Mouse (Mus musculus) embryonic stem cell, embryonic (primary cell): ENCODE measurements at regions not wholly inside any gene's neighbourhood (a gene's known extent, or its start where the extent isn't known, plus 50 kb on each side); places are given as distances from the start of the nearest gene placed in this dataset.

Source experiments
- CTCF ChIA-PET, 4 experiments: fragments of 300-600 bp in 2 of 4; fragments of 350-600 bp in 2 of 4; sonication (Branson Sonifier 250); formaldehyde crosslinking; loops; one replicate each; lab custom pipeline; 2022; ENCODE audit warnings: inconsistent platforms in 2 of 4; lab: Charles Lee
- POLR2A ChIA-PET, 4 experiments: fragments of 300-600 bp in 2 of 4; fragments of 350-600 bp in 2 of 4; sonication (Branson Sonifier 250); formaldehyde crosslinking; loops; one replicate each; lab custom pipeline; 2022; ENCODE audit warnings: antibody characterized with exemption in 4 of 4, inconsistent platforms in 1 of 4; lab: Charles Lee

GRCm38 (mm10) chr6:101446316-101446715, 68.6 kb upstream of the Pdzrn3 start:
- CTCF ChIA-PET: no interaction called here
- POLR2A ChIA-PET: interaction anchor here in 1 of 4 experiments (1.1 kb wide), 1 partner anchor 14 kb away, joined by 3 read pairs; no protein-coding TSS in a partner anchor

GRCm38 (mm10) chr6:101432769-101433168, 55.1 kb upstream of the Pdzrn3 start:
- CTCF ChIA-PET: no interaction called here
- POLR2A ChIA-PET: interaction anchor here in 1 of 4 experiments (0.7 kb wide), 1 partner anchor 14 kb away, joined by 3 read pairs; no protein-coding TSS in a partner anchor

- CTCF ChIA-PET: no interaction called here
- POLR2A ChIA-PET: interaction anchor here in 1 of 4 experiments (1.5 kb wide), 1 partner anchor 21 kb away, joined by 4 read pairs; no protein-coding TSS in a partner anchor
Observed at GRCm38 (mm10) chr6:101429634-101430033, 51.9 kb upstream of the Pdzrn3 start.
